Mouse (Mus musculus) midbrain, embryonic 14.5 days (tissue): ENCODE measurements at regions not wholly inside any gene's neighbourhood (a gene's known extent, or its start where the extent isn't known, plus 50 kb on each side); places are given as distances from the start of the nearest gene placed in this dataset.

Experiments
- ATAC-seq: fragments of 200-750 bp; cut with Nextera tagmentation; 2 replicates; pipeline ENCODE4 v1.8.0; 2017; ENCODE audit warnings: moderate number of reproducible peaks, moderate library complexity; ENCODE audit not compliant: low FRiP score, low TSS enrichment
- DNase-seq: peaks from one replicate; pipeline ENCODE4 v3.0.0-alpha.2; 2015
- H3K27ac ChIP-seq: fragments of 300-500 bp; sonication (generic); replicated peaks from 2 replicates; pipeline ENCODE4 v1.5.1; 2014; ENCODE audit warnings: mild to moderate bottlenecking, low read depth, low read length, moderate library complexity
- H3K27me3 ChIP-seq: fragments of 300-500 bp; sonication (generic); 2 replicates; pipeline ENCODE4 v1.6.1; 2014; ENCODE audit warnings: low read length, control low read depth, mixed read lengths; ENCODE audit not compliant: control insufficient read depth, insufficient read depth
- H3K36me3 ChIP-seq: fragments of 300-500 bp; sonication (generic); 2 replicates; pipeline ENCODE4 v1.6.1; 2014; ENCODE audit warnings: low read length, control low read depth; ENCODE audit not compliant: control insufficient read depth, insufficient read depth
- H3K4me1 ChIP-seq: fragments of 300-500 bp; sonication (generic); 2 replicates; pipeline ENCODE4 v1.6.1; 2014; ENCODE audit warnings: mild to moderate bottlenecking, antibody characterized with exemption, low read length, control low read depth; ENCODE audit not compliant: control insufficient read depth, insufficient read depth
- H3K4me2 ChIP-seq: fragments of 300-500 bp; sonication (generic); 2 replicates; pipeline ENCODE4 v1.6.1; 2014; ENCODE audit warnings: mild to moderate bottlenecking, low read length, moderate library complexity
- H3K4me3 ChIP-seq: fragments of 300-500 bp; sonication (generic); replicated peaks from 2 replicates; pipeline ENCODE4 v1.5.1; 2014; ENCODE audit warnings: low read depth, low read length
- H3K9ac ChIP-seq: fragments of 300-500 bp; sonication (generic); replicated peaks from 2 replicates; pipeline ENCODE4 v1.6.1; 2014; ENCODE audit warnings: mild to moderate bottlenecking, low read length, moderate library complexity
- H3K9me3 ChIP-seq: fragments of 300-500 bp; sonication (generic); 2 replicates; pipeline ENCODE4 v1.6.1; 2016; ENCODE audit warnings: low read length, control low read depth, mixed read lengths; ENCODE audit not compliant: control insufficient read depth
- WGBS: fragments of 180-500 bp; shearing (Covaris S2); extraction: QIAGEN DNeasy Blood & Tissue Kit; methylation state at CpG from one replicate; pipeline ENCODE4 v1.1.7; 2014; 5-methylcytosine and 5-hydroxymethylcytosine counted together

- no peak overlapping the region for H3K4me2 ChIP-seq
- no peaks in the 10 kb centered on the region for H3K9me3 ChIP-seq
- no peak overlapping the region for H3K9ac ChIP-seq
- no peak overlapping the region for H3K4me3 ChIP-seq
- no peaks in the 10 kb centered on the region for H3K27me3 ChIP-seq
- H3K36me3 ChIP-seq, result no peaks in the 10 kb centered on the region
- 80% methylated on average over 2 of the region's 2 CpGs for WGBS
- no peak for ATAC-seq
- no peak overlapping the region for H3K27ac ChIP-seq
- peaks cover 4% of the 10 kb centered on the region; the same call in 1 of the 2 replicates for H3K4me1 ChIP-seq
- DNase-seq, result no peak
Observed at GRCm38 (mm10) chr2:167861178-167861520, 70.7 kb upstream of the Ptpn1 start.

GRCm38 (mm10) chr2:167860457-167861177 lies 71.2 kb upstream of the Ptpn1 start:
- Histone ChIP-seq H3K9me3 (no peaks in the 10 kb centered on the region), H3K9ac (no peak overlapping the region), H3K4me2 (no peak overlapping the region), H3K27me3 (no peaks in the 10 kb centered on the region), H3K4me3 (no peak overlapping the region), H3K4me1 (peaks cover 4% of the 10 kb centered on the region; the same call in 1 of the 2 replicates), H3K36me3 (no peaks in the 10 kb centered on the region), H3K27ac (no peak overlapping the region)
- WGBS, result 38% methylated on average over 10 of the region's 10 CpGs
- DNase-seq, result peak; percentile 55
- no peak for ATAC-seq

DNA sequence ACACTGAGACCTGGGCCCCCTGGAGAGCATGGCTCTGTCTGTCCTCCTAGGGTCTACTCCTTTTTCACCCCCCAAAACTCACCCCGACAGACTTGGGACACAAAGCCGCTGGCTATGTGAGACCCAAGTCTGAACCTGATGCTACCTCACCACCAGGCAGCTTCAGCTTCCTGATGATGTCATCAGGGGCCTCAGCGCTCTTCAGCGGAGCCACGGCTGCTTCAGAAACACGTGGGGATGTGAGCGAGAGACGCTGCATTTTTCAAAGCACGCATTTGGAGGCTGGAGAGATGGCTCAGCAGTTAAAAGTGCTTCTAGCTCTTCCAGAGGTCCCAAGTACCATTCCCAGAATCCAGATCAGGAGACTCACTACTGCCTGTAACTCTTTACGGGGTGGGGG lies 72.3 kb upstream of the Ptpn1 start:
- no peak for ATAC-seq
- Histone ChIP-seq H3K36me3 (no peaks in the 10 kb centered on the region), H3K9me3 (no peaks in the 10 kb centered on the region), H3K27me3 (no peaks in the 10 kb centered on the region), H3K4me3 (no peak overlapping the region), H3K9ac (no peak overlapping the region), H3K27ac (no peak overlapping the region), H3K4me1 (peaks cover 4% of the 10 kb centered on the region; the same call in 1 of the 2 replicates), H3K4me2 (no peak overlapping the region)
- 66% methylated on average over 10 of the region's 10 CpGs for WGBS
- DNase-seq, result no peak

- WGBS, result 73% methylated on average over 10 of the region's 10 CpGs
- no peak overlapping the region for H3K4me3 ChIP-seq
- no peaks in the 10 kb centered on the region for H3K27me3 ChIP-seq
- no peak overlapping the region for H3K4me2 ChIP-seq
- no peaks in the 10 kb centered on the region for H3K36me3 ChIP-seq
- DNase-seq (no peak), ATAC-seq (no peak)
- H3K9ac ChIP-seq, result no peak overlapping the region
- no peak overlapping the region for H3K27ac ChIP-seq
- H3K4me1 ChIP-seq, result peaks cover 4% of the 10 kb centered on the region; the same call in 1 of the 2 replicates
- no peaks in the 10 kb centered on the region for H3K9me3 ChIP-seq
Observed at GRCm38 (mm10) chr2:167858346-167858745, 73.5 kb upstream of the Ptpn1 start.

DNA sequence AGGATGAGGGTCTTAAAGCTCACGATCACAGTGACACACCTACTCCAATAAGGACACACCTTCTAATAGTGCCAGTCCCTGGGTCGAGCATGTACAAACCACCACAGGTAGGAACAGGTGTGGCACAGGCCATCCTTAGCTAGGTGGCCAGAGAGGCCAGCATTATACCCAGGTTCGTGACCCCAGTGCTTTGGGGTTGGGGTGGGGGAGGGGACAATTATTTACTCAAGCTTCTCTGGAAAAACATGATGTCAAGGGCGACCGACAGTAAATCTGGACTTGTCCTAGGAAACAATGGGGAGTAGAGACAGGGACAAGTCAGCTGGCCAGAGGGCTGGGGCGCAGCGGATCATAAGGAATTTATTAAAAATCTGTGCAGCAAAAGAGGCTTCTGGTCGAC lies 73.9 kb upstream of the Ptpn1 start:
- 77% methylated on average over 8 of the region's 8 CpGs for WGBS
- Histone ChIP-seq H3K4me2 (no peak overlapping the region), H3K27me3 (no peaks in the 10 kb centered on the region), H3K9me3 (no peaks in the 10 kb centered on the region), H3K4me1 (peaks cover 4% of the 10 kb centered on the region; the same call in 1 of the 2 replicates), H3K27ac (no peak overlapping the region), H3K36me3 (no peaks in the 10 kb centered on the region), H3K9ac (no peak overlapping the region), H3K4me3 (no peak overlapping the region)
- DNase-seq, result no peak
- no peak for ATAC-seq

GRCm38 (mm10) chr2:167856920-167857475 lies 74.9 kb upstream of the Ptpn1 start:
- no peak overlapping the region for H3K27ac ChIP-seq
- peaks cover 4% of the 10 kb centered on the region; the same call in 1 of the 2 replicates for H3K4me1 ChIP-seq
- no peaks in the 10 kb centered on the region for H3K36me3 ChIP-seq
- ATAC-seq (no peak), DNase-seq (no peak)
- H3K27me3 ChIP-seq, result no peaks in the 10 kb centered on the region
- no peaks in the 10 kb centered on the region for H3K9me3 ChIP-seq
- H3K9ac ChIP-seq, result no peak overlapping the region
- 87% methylated on average over 10 of the region's 10 CpGs for WGBS
- no peak overlapping the region for H3K4me3 ChIP-seq
- H3K4me2 ChIP-seq, result no peak overlapping the region

GRCm38 (mm10) chr2:167856020-167856419 lies 75.8 kb upstream of the Ptpn1 start:
- no peak overlapping the region for H3K4me3 ChIP-seq
- ATAC-seq (no peak), DNase-seq (no peak)
- H3K27ac ChIP-seq, result no peak overlapping the region
- WGBS, result 56% methylated on average over 3 of the region's 3 CpGs
- H3K9me3 ChIP-seq, result no peaks in the 10 kb centered on the region
- no peaks in the 10 kb centered on the region for H3K27me3 ChIP-seq
- H3K4me2 ChIP-seq, result no peak overlapping the region
- H3K36me3 ChIP-seq, result no peaks in the 10 kb centered on the region
- peaks cover 4% of the 10 kb centered on the region; the same call in 1 of the 2 replicates for H3K4me1 ChIP-seq
- no peak overlapping the region for H3K9ac ChIP-seq

GRCm38 (mm10) chr2:167854060-167854459 lies 77.8 kb upstream of the Ptpn1 start:
- WGBS, result 94% methylated on average over 1 of the region's 1 CpGs
- Histone ChIP-seq H3K27ac (no peak overlapping the region), H3K9me3 (no peaks in the 10 kb centered on the region), H3K36me3 (no peaks in the 10 kb centered on the region), H3K9ac (no peak overlapping the region), H3K4me1 (no peaks in the 10 kb centered on the region), H3K4me3 (no peak overlapping the region), H3K4me2 (no peak overlapping the region), H3K27me3 (no peaks in the 10 kb centered on the region)
- DNase-seq (no peak), ATAC-seq (no peak)

GRCm38 (mm10) chr2:167853411-167853821 lies 78.4 kb upstream of the Ptpn1 start:
- H3K4me1 ChIP-seq, result no peaks in the 10 kb centered on the region
- H3K27me3 ChIP-seq, result no peaks in the 10 kb centered on the region
- WGBS, result 86% methylated on average over 8 of the region's 8 CpGs
- DNase-seq, result no peak
- no peak overlapping the region for H3K27ac ChIP-seq
- no peak overlapping the region for H3K9ac ChIP-seq
- H3K4me3 ChIP-seq, result no peak overlapping the region
- H3K4me2 ChIP-seq, result no peak overlapping the region
- H3K9me3 ChIP-seq, result no peaks in the 10 kb centered on the region
- ATAC-seq, result no peak
- H3K36me3 ChIP-seq, result no peaks in the 10 kb centered on the region
